Mouse (Mus musculus): ENCODE results near the gene Rasl10b.

The Rasl10b gene

DNA sequence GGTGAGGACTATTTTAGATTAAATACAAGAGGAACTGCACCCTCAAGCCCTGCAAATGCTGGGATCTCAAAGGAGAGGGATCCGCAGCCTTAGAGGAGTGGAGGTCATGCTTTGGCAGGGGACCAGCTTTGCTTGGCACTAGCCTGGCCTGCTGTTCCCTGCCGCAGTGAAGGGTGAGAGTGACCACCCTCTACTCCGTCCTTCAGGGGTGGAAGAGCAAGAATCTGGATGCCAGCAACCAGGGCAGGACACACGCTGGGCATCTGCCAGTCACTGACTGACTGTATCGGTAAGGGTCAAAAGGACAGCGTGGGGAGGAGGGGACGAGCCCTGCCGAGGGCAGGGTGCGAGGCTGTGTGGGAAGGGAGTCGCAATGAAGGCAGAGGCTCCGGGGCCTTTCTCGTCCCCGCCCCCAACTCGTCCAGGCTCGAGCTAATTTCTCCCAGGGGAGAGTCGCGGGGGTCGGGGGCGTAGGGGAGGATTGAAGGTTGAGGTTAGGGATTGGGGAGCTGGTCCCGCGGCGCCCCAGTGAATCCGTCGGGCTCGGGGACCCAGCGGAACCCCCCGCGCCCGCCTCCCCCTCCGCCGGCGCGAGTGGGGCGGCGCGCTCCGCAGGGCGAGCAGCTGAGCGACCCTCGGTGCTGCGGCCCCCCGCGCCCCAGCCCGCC, at the start of gene Rasl10b:
Gene Rasl10b (plus strand): TSS at position 51 of the 668 bp plus-strand sequence.
- in situ Hi-C loops (cut with MboI, MseI): no loop called here

DNA sequence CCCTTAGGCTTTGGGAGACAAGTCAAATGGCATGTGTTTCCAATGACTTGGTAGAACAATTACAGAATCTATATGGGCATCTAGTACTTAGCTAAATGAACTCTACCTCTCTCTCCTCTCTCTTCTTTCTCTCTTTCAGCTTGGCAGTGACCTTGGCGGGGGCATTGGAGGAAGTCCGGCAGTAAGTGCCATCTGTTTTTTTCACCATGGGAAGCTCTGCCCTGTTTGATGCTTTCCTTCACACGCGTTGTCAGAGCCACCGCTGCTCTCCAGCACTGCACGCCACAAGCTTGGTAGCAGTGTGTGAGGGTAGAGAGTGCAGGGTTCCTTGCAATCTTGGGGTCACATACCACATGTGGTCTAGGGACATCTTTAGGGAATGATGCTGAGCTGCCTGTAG, 44.3 kb upstream of the Rasl10b start:
- in situ Hi-C loops (cut with MboI, MseI): no loop called here

DNA sequence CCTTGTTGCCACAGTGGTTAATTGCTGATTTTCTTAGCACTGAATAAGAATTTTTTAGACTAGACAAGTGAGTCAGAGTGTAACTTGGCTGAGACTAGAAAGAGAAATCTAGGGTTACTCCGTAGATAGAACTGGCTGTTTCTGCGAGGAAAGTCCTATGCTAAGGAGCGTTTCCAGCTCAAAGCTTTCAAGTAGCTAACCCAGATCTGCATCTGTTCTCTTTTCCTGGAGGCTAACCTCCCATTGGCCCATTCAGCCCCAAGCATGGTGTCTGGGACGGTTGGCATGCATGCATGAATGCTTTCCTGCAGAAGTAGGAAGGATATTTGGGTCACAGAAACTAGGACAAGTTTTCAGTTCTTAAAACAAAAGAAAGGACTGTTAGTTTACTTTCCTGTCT, 37.7 kb upstream of the Rasl10b start:
- in situ Hi-C loops (cut with MboI, MseI): no loop called here

DNA sequence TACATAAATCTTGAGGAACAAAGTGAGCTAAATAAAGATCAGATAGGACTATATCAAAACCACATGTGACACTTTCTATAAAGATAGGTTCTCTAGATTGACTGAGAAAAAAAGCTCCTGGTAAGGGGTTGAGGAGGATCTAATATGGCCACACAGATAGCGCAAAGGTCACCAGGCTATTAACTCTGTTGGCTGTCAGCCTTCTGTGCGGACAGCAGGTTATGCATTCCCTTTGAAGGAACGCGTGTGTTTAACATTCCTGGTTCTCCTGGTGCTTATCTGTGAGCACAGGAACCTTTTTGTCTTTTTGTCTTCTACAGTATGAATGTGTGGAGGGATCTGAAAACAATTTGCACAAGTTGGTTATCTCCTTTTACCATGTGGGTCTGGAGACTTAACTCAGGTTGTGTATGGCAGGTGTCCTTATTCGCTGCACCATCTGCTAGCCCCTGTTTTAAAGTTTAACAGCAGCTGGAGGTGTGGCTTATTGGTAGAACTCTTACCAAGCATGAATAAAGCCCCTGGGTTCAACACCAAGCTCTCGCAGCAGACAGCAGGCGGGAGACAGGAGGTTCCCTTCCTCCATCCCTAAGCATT, 29.1 kb upstream of the Rasl10b start:
- in situ Hi-C loops (cut with MboI, MseI): loop anchor here (10.0 kb wide), 1 partner anchor 295 kb away; no protein-coding TSS in a partner anchor

DNA sequence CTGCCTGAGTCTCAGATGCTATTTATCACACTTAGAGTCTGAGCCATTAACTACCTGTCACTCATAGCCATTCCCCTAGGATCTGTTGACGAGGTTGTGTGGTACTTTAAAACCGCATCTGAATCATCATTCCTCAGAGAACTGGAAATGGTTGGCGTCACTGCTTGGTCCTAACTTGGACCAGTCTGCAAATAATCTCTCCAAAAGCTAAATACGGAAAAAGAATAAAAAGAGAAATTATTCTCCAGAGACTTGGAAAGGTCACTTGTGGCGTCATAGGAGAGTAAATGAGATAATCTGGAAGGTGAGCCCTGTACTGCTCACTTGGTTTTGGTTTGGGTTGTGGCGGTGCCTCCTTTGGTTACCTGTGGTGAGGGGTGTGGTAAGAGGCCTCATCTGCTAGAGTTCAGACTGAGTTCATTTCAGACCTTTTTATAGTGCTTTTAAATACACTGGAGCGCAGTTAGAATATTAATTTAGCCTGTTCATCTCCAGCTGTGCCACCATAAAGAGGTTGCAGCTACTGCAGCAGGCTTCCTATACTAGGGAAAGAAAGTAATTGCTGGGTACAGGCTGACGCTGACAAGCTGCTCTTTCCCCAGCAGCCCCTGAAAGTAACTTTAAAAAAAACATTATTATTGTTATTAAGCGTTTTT, 25.9 kb upstream of the Rasl10b start:
- in situ Hi-C loops (cut with MboI, MseI): loop anchor here (10.0 kb wide), 1 partner anchor 292 kb away; no protein-coding TSS in a partner anchor

DNA sequence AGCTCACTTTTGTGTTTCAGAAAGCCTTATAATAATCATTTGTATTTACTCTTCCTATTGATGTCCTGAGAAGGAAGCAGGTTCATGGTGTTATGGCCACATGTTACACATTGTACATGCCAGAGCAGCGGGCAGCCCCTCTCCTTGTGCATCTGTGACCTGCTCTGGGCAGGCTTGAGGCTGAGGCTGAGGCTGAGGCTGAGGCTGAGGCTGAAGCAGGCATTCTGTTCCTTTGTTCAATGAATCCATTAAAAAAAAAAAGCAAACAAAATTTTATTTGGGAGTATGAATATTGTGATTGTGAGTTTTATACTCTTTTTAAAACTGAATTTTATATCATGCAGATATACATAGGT, 25.4 kb upstream of the Rasl10b start:
- in situ Hi-C loops (cut with MboI, MseI): loop anchor here (10.0 kb wide), 1 partner anchor 291 kb away; no protein-coding TSS in a partner anchor

DNA sequence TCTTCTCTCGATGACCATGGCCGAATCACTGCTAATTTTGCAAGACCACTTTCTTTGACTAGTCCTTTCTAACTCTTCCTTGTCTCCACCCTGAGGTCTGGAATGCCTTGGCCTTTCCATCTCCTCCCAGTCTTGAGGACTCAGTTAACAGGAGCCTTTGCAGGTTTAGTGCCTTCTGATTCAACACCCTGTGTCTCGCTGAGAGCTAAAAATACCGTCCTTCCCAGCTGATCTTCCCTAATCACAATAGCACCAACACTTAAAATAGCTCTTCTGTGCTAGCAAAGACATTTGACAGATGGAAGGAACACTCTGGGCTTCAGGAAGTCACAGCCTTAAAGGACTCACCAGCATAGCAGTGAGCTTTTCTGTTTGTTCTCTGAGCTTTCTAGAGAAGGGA, 15.9 kb upstream of the Rasl10b start:
- in situ Hi-C loops (cut with MboI, MseI): no loop called here

DNA sequence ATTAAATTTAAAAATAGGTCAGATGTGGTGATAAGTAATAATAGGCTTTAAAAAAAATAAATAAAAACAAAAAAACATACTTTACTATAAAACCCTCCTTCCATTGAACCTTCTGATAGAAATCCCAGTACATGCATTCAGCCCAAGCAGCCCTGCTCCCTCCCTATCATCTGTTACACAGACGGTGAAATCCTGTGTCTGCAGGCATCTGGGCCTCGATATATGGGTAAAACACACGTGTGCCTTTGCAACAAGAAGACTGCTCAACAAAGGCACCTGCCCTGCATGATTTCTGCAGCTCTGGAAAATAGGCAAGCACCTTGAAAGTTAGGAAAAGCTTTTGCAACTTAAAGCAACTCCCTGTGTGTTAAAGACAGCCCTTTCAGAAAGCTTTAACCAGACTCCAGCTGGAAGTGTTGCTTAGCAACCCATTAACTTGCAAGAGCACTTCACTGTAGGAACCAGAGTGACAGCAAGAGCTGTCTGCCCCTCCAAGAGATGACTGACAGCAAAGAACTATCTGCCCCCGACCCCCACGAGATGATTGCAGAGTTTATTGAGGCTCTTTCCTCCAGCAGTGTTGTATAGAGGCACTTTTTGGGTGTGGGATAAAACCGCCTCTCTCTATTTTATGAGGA, 14.0 kb upstream of the Rasl10b start:
- in situ Hi-C loops (cut with MboI, MseI): no loop called here

DNA sequence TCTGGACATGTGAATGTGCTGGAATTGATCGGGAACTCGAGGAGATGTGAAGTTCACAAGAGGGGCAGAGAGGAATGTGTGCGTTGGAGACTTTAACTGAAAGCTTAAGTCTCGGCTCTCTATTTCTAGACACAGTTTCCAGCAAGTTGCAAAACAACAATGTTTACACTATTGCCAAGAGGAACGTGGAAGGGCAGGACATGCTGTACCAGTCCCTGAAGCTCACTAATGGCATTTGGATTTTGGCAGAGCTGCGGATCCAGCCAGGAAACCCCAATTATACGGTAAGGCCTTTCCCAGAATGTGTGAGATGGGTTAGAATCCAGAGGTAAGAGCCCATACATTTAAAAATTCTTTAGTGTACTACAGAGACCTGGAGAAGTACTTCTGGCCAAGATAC, 11.3 kb upstream of the Rasl10b start:
- in situ Hi-C loops (cut with MboI, MseI): no loop called here

DNA sequence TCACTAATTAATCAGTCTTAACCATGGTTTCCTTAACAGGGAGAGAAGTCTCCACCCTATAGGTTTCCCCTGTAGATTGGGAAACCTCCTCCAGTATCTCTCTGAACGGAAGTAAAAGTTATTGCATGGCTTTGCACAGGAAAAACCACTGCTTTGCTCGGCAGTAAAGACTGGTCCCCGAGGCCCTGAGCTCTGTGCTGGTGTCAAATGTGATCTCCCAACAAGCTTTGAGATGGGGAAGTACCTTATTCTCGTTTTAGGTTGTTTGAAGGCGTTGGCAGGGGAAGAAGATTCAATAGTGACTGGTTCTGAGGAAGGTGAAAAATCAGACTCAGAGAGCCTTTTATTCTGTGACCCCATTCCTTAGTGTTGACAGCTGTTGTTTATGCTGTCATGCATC, 10.2 kb upstream of the Rasl10b start:
- in situ Hi-C loops (cut with MboI, MseI): no loop called here

DNA sequence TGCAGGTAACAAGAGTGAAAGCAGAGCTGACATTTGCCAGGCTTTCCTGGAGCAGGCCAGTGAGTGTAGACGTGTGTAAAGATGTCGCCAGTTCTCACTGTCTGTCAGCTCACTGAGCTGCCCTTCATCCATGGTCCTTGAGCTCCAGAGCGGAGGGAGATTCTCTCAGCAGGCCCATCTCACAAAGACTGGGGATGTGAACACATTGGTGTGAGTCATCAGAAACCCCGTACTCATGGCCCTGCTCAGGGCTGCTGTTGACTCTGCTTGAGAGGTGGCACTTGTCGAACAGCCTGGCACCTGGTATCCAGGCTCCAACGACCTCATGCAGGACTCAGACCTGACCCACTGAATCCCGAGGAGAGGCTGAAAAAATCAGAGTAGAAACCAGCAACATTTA, 5.2 kb upstream of the Rasl10b start:
- in situ Hi-C loops (cut with MboI, MseI): no loop called here

DNA sequence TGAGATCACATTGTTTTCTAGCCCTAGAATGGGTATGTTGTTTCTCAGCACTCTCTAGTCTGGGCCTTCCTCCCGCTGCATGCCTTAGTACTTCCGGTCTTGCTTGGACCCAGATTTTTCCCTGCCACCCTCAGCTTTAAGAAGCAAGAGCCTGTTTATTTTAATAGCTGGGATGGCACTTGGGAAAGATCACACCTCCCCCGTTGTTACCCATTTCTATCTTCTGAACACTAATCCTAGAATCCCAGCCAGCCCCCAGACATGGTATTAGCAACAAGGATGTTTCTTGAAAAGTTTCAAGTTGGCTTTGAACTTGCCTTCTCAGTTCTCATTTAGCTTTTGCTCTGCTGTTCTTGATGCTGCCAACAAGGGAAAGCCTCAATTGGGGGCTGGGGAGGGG, 2.5 kb upstream of the Rasl10b start:
- in situ Hi-C loops (cut with MboI, MseI): no loop called here

DNA sequence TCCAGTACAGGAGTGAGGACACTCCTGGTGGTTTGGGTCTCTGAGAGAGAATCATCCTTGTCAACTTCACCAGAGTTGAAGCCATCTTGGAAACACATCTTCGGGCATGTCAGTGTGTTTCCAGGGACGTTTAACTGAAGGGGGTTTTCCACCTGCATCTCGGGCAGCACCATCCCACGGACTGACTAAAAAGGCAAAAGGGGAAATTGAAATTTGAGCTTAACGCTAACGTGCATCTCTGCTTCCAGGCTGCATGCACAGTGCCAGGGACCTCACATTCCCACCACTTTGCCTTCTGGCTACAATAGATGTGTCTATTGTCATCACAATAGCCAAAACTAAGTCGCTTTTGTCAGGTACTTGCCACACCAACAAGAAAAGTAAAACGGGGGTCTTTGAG, 695 bp upstream of the Rasl10b start:
- in situ Hi-C loops (cut with MboI, MseI): no loop called here

DNA sequence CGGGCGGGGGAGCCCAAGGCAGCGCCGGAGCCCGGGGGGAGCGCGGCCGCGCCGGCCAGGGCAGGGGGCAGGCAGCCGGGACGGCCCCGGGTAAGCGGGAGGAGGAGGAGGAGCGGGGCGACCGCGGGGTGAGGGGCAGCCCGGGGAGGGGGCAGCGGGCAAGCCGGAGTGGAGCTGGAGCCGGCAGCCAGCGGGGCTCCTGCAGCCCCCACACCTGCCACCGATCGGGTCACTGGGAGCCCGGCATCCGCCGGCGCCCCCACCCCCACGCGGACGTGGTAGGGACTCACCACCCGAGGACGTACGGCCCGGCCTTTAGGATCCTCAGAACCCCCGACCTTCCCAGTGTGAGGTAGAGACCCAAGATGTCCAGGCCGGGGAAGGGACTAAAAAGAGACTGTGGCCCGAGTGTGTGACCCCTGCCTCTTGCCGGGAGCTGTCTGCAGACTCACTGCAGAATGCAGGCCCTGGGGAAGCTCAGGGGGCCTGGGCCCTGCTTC, 905 bp downstream of the Rasl10b start:
- in situ Hi-C loops (cut with MboI, MseI): no loop called here

DNA sequence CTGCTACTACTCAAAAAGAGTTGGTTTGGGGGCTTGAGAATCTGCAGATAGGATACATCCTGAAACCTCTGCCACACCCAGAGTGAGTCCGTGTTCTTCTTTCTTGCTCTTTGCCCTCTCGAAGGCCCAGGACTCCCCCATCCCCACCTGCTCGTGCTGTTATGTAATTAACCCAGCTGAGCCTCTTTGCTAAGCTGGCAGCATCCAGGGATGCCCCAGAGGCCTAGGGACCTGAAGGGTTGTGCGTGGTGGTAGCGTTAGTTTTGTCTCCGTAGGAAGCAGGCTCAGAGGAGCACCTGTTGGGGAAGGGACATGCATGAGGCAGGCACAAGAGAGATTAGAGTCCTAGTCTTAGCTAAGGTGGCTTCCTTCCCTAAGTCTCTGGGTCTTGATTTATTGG, 1.6 kb downstream of the Rasl10b start:
- in situ Hi-C loops (cut with MboI, MseI): no loop called here

DNA sequence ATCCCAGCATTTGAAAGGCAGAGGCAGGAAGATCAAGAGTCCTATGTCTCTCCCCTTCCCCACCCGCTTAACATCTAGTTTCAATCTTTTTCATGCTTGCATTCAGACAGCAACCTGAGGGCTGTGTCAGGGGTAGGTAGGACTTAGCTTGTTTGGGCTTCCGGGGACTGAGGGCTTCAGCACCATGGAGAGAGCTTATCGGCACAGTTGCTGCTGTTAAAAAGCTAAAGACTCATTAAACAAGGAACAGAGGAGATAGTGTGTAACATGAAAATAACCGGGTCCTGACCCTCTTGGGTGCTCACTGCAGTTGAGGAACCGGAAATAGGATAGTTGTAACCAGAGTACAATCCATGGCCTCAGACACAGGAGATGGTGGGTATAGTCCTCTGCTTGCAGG, 8.1 kb downstream of the Rasl10b start:
- in situ Hi-C loops (cut with MboI, MseI): no loop called here

DNA sequence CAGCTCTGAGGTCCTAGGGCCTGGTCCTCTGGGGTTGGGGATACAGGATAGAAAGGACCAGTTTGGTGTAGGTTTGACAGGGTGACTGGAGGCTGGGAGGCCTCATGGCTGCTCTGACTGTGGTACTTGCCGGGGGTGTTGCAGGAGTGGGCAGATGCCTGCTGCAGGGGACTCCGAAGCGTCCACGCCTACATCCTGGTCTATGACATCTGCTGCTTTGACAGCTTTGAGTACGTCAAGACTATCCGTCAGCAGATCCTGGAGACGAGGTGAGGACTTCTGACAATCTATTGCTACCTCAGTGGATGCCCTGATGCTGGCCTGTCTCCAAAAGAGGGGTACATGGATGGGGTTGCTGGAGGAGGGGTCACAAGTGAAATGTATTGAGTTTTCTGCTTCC, 8.8 kb downstream of the Rasl10b start:
- in situ Hi-C loops (cut with MboI, MseI): no loop called here

DNA sequence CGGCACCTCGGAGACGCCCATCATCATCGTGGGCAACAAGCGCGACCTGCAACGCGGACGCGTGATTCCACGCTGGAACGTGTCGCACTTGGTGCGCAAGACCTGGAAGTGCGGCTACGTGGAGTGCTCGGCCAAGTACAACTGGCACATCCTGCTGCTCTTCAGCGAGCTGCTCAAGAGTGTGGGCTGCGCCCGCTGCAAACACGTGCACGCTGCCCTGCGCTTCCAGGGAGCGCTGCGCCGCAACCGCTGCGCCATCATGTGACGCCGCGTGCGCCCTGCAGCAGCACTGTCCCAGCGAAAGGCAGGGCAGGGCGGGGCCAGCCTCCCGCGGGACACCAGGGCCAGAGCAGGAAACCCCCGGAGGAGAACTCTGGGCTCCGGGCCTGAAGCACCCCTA, 9.6 kb downstream of the Rasl10b start:
- in situ Hi-C loops (cut with MboI, MseI): no loop called here

DNA sequence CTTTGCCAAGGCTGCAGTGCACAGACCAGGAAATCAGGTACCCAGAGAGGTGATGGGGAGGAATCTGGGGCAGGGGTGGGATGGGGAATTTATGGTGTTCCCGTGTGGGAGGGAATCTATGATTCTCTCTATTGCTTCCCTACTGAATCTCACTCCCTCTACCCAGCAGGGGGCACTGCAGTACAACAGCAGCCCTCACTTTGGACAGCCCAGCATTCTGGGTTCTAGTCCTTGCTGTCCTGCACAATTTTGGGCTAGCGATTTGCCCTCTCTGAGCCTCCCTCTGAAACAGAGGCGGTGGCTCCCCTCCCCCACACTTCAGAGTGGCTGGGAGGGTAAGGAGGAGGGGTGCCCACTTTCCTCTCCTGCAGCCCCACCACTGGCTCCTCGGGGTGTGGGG, 11.4 kb downstream of the Rasl10b start:
- in situ Hi-C loops (cut with MboI, MseI): loop anchor here (5.0 to 10.0 kb wide), 2 partner anchors 63 to 506 kb away; partner anchors contain the start of gene Unc45b

DNA sequence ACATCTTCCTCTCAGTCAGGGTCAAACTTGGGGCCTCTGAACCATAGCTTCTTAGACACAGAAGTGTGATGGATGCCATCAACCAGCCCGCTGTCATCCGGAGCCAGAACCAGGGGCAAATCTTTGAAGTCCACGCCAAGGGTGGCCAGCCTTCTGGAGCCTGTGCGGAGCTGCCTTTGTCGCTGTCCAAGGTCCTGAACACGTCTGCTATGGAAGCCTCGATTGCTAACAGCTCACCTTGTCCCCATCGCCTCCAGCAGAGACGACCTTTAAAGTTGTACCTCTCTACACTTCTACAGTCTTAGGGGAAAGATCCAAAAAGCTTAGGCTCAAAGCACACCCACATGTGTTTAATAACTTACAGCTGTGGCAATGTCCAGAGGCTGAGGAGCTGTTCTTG, 12.4 kb downstream of the Rasl10b start:
- in situ Hi-C loops (cut with MboI, MseI): loop anchor here (5.0 to 10.0 kb wide), 2 partner anchors 64 to 507 kb away; partner anchors contain the start of gene Unc45b

DNA sequence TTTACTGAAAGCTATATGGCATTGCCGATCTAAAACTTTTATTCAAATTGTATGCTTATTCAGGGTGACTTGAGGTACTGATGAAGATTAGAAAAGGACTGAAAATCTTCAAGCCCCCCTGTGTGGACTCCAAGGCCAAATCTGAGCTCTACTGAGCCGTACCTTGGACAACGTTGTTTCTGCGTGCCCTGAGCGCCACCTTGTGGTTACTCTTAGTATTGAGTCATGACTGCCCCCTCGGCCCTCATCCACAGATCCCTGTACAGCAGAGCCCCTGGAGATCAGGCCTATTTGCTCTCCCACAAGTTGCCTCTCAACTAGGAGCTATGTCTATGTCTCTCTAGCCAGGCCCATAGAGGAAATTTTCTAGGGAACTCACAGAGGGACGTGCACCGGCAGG, 15.7 kb downstream of the Rasl10b start:
- in situ Hi-C loops (cut with MboI, MseI): loop anchor here (5.0 to 10.0 kb wide), 3 partner anchors 67 to 510 kb away; partner anchors contain the start of gene Unc45b

DNA sequence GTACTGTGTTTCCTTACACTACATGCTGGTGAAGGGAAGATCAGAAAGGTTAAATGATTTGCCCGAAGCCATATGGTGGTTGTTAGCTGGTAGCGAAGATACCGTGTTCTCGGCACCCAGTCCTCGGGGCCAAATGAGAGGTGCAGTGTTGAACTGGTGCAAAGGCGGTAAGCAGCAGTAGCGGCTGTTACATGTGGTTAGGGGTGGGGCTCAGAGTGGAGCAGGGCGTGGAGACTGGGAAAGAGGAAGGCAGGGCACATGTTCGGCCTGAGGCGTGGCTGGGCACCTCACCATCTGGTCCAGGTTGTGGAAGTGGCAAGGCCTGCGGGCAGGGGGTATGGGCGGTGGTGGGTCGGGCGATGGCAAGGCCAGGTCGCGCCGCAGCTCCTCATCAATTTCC, 18.0 kb downstream of the Rasl10b start:
- in situ Hi-C loops (cut with MboI, MseI): loop anchor here (5.0 to 10.0 kb wide), 2 partner anchors 100 to 512 kb away; partner anchors contain the start of gene Unc45b

Measured in T-helper 1 cell (primary cell).